Mouse (Mus musculus): Measurements from ENCODE around the gene Cfap299. TPM values are rescaled to one million over a fixed set of nuclear protein-coding genes. Genes with fewer than 3 reads are reported as not detected.

Gene Cfap299
- polyA plus RNA-seq, 3 experiments from 2014 or later = not detected

GRCm38 (mm10) chr5:98651049-98651448 is 321.9 kb downstream of the Cfap299 start:
- no peak for ATAC-seq

GRCm38 (mm10) chr5:98688254-98688653 is 359.1 kb downstream of the Cfap299 start:
- no peak for ATAC-seq

- ATAC-seq = no peak
Measured at GRCm38 (mm10) chr5:98692070-98692469, 363.0 kb downstream of the Cfap299 start.

GRCm38 (mm10) chr5:98696336-98696735 is 367.2 kb downstream of the Cfap299 start:
- ATAC-seq = no peak

DNA sequence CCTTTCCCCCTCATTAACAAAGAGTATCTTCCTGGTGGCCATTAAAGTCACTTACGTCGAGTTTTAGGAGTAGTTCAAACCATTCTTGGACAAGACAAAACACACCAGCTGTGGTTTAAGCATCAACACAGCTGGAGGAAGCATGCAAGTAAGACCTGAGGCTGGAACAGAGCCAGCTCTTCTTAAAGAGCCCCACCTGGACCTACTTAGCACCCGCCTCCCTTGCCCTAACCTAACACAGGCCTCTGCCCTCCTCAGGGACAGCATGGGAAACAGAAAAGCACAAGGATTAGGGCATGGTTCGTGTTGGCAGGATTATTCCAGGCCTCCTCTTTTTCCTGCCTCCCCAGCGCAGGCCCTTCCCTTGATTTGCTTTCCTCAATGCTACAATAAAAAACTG is 374.9 kb downstream of the Cfap299 start:
- no peak for ATAC-seq

- ATAC-seq = no peak
Measured at GRCm38 (mm10) chr5:98706597-98706996, 377.5 kb downstream of the Cfap299 start.

GRCm38 (mm10) chr5:98715392-98715791 is 386.3 kb downstream of the Cfap299 start:
- ATAC-seq = no peak

DNA sequence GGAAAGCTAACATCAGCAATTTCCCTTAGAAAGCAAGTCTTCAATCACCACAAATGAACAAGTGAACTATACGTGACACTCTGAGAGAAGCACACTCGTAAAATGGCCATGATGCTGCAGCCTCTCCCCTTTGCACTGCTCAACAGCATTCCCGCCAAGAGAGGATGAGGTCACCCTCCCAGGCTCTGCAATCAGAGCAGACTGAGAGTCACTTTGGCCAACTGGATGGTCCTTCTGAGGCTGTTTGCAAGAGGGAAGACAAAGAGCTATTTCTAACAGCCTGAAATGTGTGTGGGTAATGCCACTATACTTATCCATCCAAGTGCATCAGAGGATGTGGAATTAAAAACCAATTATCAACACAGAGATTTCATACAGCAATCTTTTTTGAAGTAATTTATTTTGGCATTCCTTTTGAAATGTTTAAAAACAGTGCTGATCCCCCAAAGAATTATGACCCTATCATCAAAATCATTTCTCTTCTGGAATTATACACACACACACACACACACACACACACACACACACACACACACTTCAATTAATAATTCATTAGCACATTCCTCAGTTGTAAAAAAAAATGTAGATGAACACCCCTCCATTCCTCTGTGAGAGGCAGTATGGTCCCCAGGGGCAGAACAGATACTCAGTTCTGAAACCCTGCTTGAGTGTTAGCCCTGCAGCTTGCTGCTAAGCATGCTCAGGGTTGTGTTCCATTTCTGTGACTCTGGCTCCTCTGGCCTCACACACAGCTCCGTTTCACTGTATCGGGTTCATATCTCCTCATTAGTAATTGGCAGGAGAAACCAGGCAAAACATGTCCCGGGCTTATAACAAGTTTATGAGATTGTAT is 403.3 kb downstream of the Cfap299 start:
- no peak for ATAC-seq

- ATAC-seq = no peak
Measured at GRCm38 (mm10) chr5:98733010-98733399, 403.9 kb downstream of the Cfap299 start.

DNA sequence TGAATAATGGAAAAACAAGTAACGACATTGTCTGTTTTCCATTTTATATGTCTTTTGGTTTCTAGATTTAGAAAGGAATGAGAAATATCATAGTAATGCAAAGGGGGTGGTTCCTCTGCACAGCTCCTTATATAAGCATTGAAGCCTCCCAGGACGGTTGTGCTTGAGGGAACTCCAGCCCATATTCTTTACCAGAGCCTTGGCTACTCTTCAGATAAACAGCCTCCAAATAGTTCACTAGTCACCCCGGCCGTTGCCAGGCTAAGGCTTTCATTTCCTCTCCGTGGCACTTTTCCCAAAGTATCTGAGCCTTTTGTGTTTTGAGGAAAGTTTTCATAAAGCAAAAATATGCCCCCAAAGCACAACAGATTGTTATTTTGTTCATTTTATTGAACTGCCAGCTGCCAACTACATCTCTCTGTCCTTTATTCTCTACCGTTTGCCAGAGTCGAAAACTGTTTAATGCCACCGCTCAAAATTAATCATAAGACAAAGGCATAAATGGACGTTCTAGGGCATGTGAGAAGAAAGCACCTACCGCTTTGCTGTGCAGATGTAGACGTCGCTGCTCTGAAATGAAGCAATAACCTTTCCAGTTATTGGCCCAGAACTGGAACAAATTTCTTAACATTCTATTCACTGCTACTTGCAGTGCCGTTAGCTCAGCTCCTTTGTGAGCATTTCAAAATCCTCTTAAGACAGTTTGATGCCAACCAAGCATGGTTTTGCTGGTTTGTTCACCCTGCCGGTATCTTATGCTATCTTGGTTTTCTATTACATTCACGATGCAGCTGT is 433.0 kb downstream of the Cfap299 start:
- no peak for ATAC-seq

DNA sequence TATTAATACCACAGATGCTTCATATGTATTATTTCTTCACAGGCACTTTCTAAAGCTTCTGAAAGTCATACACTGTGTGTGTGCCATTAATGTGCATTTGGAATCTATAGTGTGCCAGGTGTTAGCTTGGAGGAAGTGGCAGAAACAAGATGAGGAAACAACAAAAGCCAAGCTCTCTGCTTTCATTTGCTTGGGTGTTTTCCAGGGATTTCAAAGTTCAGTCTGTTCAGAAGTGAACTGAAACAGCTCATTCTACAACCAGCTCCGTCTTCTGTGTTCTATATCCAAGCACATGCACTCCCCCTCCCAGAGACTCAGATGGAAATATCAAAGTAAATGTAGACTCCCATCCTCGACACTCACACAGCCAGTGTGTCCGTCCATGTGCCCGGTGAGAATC is 449.5 kb downstream of the Cfap299 start:
- no peak for ATAC-seq

GRCm38 (mm10) chr5:98782066-98782465 is 453.0 kb downstream of the Cfap299 start:
- ATAC-seq = no peak

- no peak for ATAC-seq
Measured at GRCm38 (mm10) chr5:98787735-98788134, 458.6 kb downstream of the Cfap299 start.

- ATAC-seq = no peak
Measured at GRCm38 (mm10) chr5:98788568-98788967, 459.5 kb downstream of the Cfap299 start.

DNA sequence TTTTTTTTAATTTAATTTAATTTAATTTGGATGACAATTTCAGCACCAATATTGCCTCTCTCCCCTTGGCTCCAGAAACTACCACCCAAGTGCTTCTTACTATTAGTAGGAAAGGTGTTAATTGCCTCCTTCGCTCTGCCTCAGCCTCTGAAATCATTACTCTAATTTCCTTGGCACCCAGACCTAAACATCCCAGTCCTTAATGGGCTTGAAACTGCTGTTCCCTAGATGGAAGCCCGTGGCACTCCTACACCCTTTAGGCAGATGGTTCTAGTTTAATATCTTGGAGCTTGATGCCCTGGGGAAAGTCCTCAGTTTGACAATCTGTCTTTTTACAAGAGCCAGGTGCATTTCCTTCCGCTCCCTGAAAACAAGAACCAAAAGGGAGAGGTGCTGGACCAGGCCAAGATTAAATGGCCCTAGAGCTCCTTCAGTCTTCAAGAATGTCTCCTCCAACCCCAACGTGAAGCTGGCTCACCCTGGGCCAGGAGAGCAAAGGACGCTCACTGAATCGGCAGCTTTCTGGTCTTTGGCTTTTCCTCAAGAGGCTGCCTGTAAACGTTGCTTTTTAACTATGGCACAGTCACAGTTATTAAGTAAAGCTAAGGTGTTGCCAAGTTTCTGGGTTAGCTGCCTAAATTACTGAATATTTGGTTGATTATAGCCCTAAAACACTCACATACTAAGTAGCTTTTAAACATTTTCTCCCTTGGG is 461.9 kb downstream of the Cfap299 start:
- ATAC-seq = no peak

DNA sequence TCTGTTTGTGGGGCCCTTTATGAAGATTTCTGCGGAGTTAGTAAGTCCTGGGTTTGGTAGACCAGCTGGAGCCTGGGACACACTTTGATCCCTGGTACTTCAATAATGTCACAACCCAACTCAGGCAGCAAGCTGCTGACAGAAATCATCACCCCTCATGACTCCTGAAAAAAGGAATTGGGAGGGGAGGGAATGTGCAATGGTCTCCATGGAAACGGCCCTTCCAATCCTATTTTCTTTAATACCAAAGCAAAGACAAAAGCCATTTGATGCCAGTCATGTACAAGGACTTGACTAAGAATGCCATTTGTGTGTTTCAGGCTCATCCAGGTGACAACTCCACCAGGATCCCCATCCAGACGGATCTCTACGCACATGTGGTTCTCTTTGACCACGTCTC is 472.4 kb downstream of the Cfap299 start:
- no peak for ATAC-seq

- ATAC-seq = no peak
Measured at GRCm38 (mm10) chr5:98804761-98805160, 475.7 kb downstream of the Cfap299 start.

DNA sequence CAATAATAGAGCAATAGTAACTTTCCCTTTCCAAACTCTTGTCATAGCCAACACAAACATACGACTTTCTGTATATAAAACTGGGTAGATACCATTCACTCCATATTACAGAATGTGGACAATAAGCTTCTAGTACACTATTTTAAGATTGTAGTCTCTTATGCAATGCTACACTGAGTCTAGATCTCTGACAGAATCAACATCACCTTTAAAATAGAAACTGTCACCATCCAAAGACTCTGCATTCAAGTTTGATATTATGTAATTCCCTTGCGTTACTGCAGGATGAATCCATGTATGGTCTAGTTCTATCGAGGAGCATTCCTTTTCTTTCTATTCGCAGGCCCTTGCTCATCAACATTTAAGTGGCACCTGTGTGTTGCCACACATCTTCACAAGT is 477.4 kb downstream of the Cfap299 start:
- no peak for ATAC-seq

GRCm38 (mm10) chr5:98807022-98807421 is 477.9 kb downstream of the Cfap299 start:
- ATAC-seq = no peak

- no peak for ATAC-seq
Measured at GRCm38 (mm10) chr5:98807953-98808352, 478.8 kb downstream of the Cfap299 start.

DNA sequence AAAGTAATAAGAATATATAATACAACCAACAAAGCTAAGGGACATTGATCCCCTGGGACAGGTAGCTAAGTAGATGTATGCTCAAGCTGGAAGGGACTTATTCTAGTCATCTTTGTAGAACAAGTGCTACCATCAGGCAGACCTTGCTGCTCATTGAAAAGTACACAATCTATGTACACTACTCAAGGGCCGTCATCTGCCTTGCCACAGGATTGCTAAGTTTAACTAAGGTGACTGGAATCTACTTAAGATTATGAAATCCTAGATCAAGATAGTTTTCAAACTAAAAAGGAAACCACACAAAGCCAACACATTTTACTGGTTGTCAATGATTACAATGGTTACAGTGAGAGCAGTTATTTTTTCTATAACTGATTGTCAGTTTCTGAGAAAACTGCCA is 483.3 kb downstream of the Cfap299 start:
- no peak for ATAC-seq

- ATAC-seq = no peak
Measured at GRCm38 (mm10) chr5:98815269-98815668, 486.2 kb downstream of the Cfap299 start.

DNA sequence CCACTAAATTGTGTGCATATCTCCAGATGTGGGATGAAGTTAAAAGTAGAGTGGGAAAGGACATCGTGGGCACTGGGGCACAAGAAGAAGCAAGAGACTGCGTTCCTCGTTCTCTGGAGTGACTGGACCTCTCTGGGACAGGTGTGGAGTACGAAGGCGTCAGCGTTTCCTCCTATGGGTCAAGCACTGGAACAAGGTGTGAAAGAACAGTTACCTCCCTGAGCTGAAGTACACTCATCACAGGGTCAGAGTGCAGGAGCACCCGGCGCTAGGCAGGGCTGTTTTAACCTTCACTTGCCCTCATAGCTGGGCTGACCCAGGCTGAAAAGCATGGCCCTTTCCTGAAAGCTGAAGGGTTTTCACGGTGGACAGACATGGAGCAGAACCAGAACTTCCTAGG is 504.7 kb downstream of the Cfap299 start:
- no peak for ATAC-seq
